Mouse (Mus musculus): ENCODE measurements around the gene Trp53inp2. TPM values are rescaled to one million over a fixed set of nuclear protein-coding genes. Genes with fewer than 3 reads are reported as not detected.
A peak's percentile ranks its signal among the peaks of the same experiment; 100 is the strongest.

Gene Trp53inp2
- polyA plus RNA-seq, 1 experiment from 2014 or later: 126 TPM

- no peak for ATAC-seq (ENCODE audit: low FRiP score)
- Histone ChIP-seq H3K36me3 (peaks cover 61% of the 10 kb centered on the region), H3K4me2 (peak overlapping the region; percentile 84), H3K4me1 (replicated peaks) (peaks cover 55% of the 10 kb centered on the region), H3K27me3 (no peaks in the 10 kb centered on the region), H3K4me3 (peak overlapping the region; percentile 14), H3K9ac (peak overlapping the region; percentile 65), H3K9me3 (no peaks in the 10 kb centered on the region), H3K27ac (peak overlapping the region; percentile 23; the same call in 1 of the 2 replicates)
- WGBS: 15% methylated on average over 27 of the region's 27 CpGs
These were observed 5.7 kb downstream of the Trp53inp2 start for GRCm38 (mm10) chr2:155386534-155386899.

GRCm38 (mm10) chr2:155387052-155387451, 6.2 kb downstream of the Trp53inp2 start:
- WGBS: 63% methylated on average over 4 of the region's 4 CpGs
- no peak overlapping the region; the same call in 1 of the 2 replicates for H3K9ac ChIP-seq
- peaks cover 61% of the 10 kb centered on the region for H3K36me3 ChIP-seq
- no peak overlapping the region for H3K4me3 ChIP-seq
- H3K4me1 ChIP-seq (replicated peaks): peaks cover 55% of the 10 kb centered on the region
- no peak for ATAC-seq (ENCODE audit: low FRiP score)
- H3K4me2 ChIP-seq: no peak overlapping the region
- no peaks in the 10 kb centered on the region for H3K9me3 ChIP-seq
- no peaks in the 10 kb centered on the region for H3K27me3 ChIP-seq
- no peak overlapping the region for H3K27ac ChIP-seq

- Histone ChIP-seq H3K27ac (no peak overlapping the region), H3K4me3 (no peak overlapping the region), H3K27me3 (no peaks in the 10 kb centered on the region), H3K4me2 (no peak overlapping the region), H3K9me3 (no peaks in the 10 kb centered on the region), H3K9ac (no peak overlapping the region), H3K4me1 (replicated peaks) (peaks cover 41% of the 10 kb centered on the region), H3K36me3 (peaks cover 61% of the 10 kb centered on the region)
- WGBS: 92% methylated on average over 2 of the region's 2 CpGs
- no peak for ATAC-seq (ENCODE audit: low FRiP score)
These were observed 7.7 kb downstream of the Trp53inp2 start for GRCm38 (mm10) chr2:155388573-155388972.

- Histone ChIP-seq H3K27me3 (no peaks in the 10 kb centered on the region), H3K27ac (no peak overlapping the region), H3K9me3 (no peaks in the 10 kb centered on the region), H3K4me1 (replicated peaks) (no peaks in the 10 kb centered on the region), H3K9ac (no peak overlapping the region), H3K4me3 (no peak overlapping the region), H3K36me3 (peaks cover 43% of the 10 kb centered on the region), H3K4me2 (no peak overlapping the region)
- WGBS: 79% methylated on average over 5 of the region's 5 CpGs
- no peak for ATAC-seq (ENCODE audit: low FRiP score)
These were observed 13.7 kb downstream of the Trp53inp2 start for GRCm38 (mm10) chr2:155394586-155394985.

- peaks cover 58% of the 10 kb centered on the region for H3K36me3 ChIP-seq
- no peaks in the 10 kb centered on the region for H3K9me3 ChIP-seq
- no peak overlapping the region for H3K27ac ChIP-seq
- no peak overlapping the region for H3K4me2 ChIP-seq
- no peak for ATAC-seq (ENCODE audit: low FRiP score)
- H3K4me3 ChIP-seq: no peak overlapping the region
- H3K9ac ChIP-seq: no peak overlapping the region
- H3K27me3 ChIP-seq: no peaks in the 10 kb centered on the region
- no peaks in the 10 kb centered on the region for H3K4me1 ChIP-seq (replicated peaks)
These were observed 19.4 kb downstream of the Trp53inp2 start for GRCm38 (mm10) chr2:155400276-155400675.

GRCm38 (mm10) chr2:155401926-155402325, 21.1 kb downstream of the Trp53inp2 start:
- no peak overlapping the region for H3K4me2 ChIP-seq
- no peaks in the 10 kb centered on the region for H3K9me3 ChIP-seq
- no peaks in the 10 kb centered on the region for H3K4me1 ChIP-seq (replicated peaks)
- ATAC-seq (ENCODE audit: low FRiP score): no peak
- WGBS: 97% methylated on average over 4 of the region's 4 CpGs
- H3K27me3 ChIP-seq: no peaks in the 10 kb centered on the region
- H3K27ac ChIP-seq: no peak overlapping the region
- no peak overlapping the region for H3K9ac ChIP-seq
- H3K4me3 ChIP-seq: no peak overlapping the region
- H3K36me3 ChIP-seq: peaks cover 66% of the 10 kb centered on the region

GRCm38 (mm10) chr2:155404635-155405034, 23.8 kb downstream of the Trp53inp2 start:
- no peak for ATAC-seq (ENCODE audit: low FRiP score)
- H3K4me3 ChIP-seq: no peak overlapping the region
- H3K4me1 ChIP-seq (replicated peaks): no peaks in the 10 kb centered on the region
- peaks cover 78% of the 10 kb centered on the region for H3K36me3 ChIP-seq
- no peaks in the 10 kb centered on the region for H3K9me3 ChIP-seq
- no peaks in the 10 kb centered on the region for H3K27me3 ChIP-seq
- no peak overlapping the region for H3K4me2 ChIP-seq
- no peak overlapping the region for H3K9ac ChIP-seq
- H3K27ac ChIP-seq: no peak overlapping the region
- 96% methylated on average over 1 of the region's 1 CpGs for WGBS

- Histone ChIP-seq H3K9me3 (no peaks in the 10 kb centered on the region), H3K27ac (no peak overlapping the region), H3K36me3 (peaks cover 52% of the 10 kb centered on the region), H3K4me3 (no peak overlapping the region), H3K9ac (no peak overlapping the region), H3K27me3 (no peaks in the 10 kb centered on the region), H3K4me2 (no peak overlapping the region), H3K4me1 (replicated peaks) (no peaks in the 10 kb centered on the region)
- WGBS: 79% methylated on average over 2 of the region's 2 CpGs
- ATAC-seq (ENCODE audit: low FRiP score): no peak
These were observed 40.1 kb downstream of the Trp53inp2 start for GRCm38 (mm10) chr2:155420911-155421310.

GRCm38 (mm10) chr2:155436445-155436844, 55.6 kb downstream of the Trp53inp2 start:
- Histone ChIP-seq H3K4me1 (replicated peaks) (no peaks in the 10 kb centered on the region), H3K4me3 (no peak overlapping the region), H3K9me3 (no peaks in the 10 kb centered on the region), H3K36me3 (peaks cover 51% of the 10 kb centered on the region), H3K9ac (no peak overlapping the region), H3K27me3 (no peaks in the 10 kb centered on the region), H3K27ac (no peak overlapping the region), H3K4me2 (no peak overlapping the region)
- no peak for ATAC-seq (ENCODE audit: low FRiP score)

MicroRNA genes within 50 kb of the gene (microRNA counts, 519-probe panel; counts per million panel counts)
- 51.3 counts per million for microRNA mmu-miR-695

Small RNA genes lying within 50 kb of the gene (microRNA-seq; reads per million reads assigned to microRNA genes)
- not detected for gene Mir695

Other genes with a start within 250 kb of the Trp53inp2 start
- gene Itch, start 247.6 kb upstream of the Trp53inp2 start, polyA plus RNA-seq (2015; fragmentation: Nextera tagmentation; extraction: Ambion mirVana): 46.6 and 51.9 TPM in 2 replicates
- 666 and 685 TPM in 2 replicates for gene Dynlrb1, start 144.5 kb upstream of the Trp53inp2 start, polyA plus RNA-seq (2015; fragmentation: Nextera tagmentation; extraction: Ambion mirVana)
- gene Map1lc3a, start 104.8 kb upstream of the Trp53inp2 start, polyA plus RNA-seq (2015; fragmentation: Nextera tagmentation; extraction: Ambion mirVana): 415 and 421 TPM in 2 replicates
- gene Pigu, start 23.6 kb upstream of the Trp53inp2 start, polyA plus RNA-seq (2015; fragmentation: Nextera tagmentation; extraction: Ambion mirVana): 52.1 and 53.6 TPM in 2 replicates
- 27.9 and 32.1 TPM in 2 replicates for gene Ncoa6, start 92.8 kb downstream of the Trp53inp2 start, polyA plus RNA-seq (2015; fragmentation: Nextera tagmentation; extraction: Ambion mirVana)
- gene Acss2, start 136.9 kb downstream of the Trp53inp2 start, polyA plus RNA-seq (2015; fragmentation: Nextera tagmentation; extraction: Ambion mirVana): 26.6 and 29.0 TPM in 2 replicates
- 66.3 and 73.6 TPM in 2 replicates for gene Ggt7, start 137.2 kb downstream of the Trp53inp2 start, polyA plus RNA-seq (2015; fragmentation: Nextera tagmentation; extraction: Ambion mirVana)
- gene Gss, start 211.8 kb downstream of the Trp53inp2 start, polyA plus RNA-seq (2015; fragmentation: Nextera tagmentation; extraction: Ambion mirVana): 14.8 and 16.4 TPM in 2 replicates
- 0.82 and 0.88 TPM in 2 replicates for gene Myh7b, start 230.2 kb downstream of the Trp53inp2 start, polyA plus RNA-seq (2015; fragmentation: Nextera tagmentation; extraction: Ambion mirVana)

All from hindbrain, embryonic 13.5 days (tissue).